Comparison of ENCODE assay signal across 12 mouse cellular contexts in the genomic region with DNA sequence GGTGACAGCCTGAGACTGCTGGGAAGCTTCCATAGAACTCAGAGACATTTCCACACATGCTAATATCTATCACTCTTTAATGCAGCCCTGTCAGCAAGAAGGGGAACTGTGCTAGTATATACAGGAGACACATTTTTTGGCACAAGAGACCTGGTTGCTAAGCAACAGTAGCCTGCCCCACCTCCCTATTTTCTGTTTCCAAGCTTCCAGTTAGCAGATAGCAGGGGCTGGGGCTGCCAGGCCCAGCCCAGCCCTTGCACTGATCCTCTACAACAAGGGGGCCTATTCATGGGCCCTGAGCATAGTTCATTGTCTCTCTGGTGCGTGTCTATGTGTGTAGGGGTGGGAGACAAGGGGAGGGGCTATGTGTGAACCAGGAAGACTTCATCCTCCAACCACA. TPM values are rescaled to one million over a fixed set of nuclear protein-coding genes. Genes with fewer than 3 reads are reported as not detected.
A peak's percentile ranks its signal among the peaks of the same experiment; 100 is the strongest.
DNase-seq lines count a peak whose midpoint lies in the region; ATAC-seq lines count a peak whose summit lies in the region.
"Had no signal": no experiment of that assay in that cellular context is flagged by ENCODE, and none has a peak within 500 bp of the region (broad histone marks: within the 10 kb centered on the region; RNA-seq: fewer than 3 reads in every experiment).

No protein-coding gene starts in this region.

- DNase-seq in heart, embryonic 10.5 days (ENCODE audit: low spot score): peak; percentile 82
- DNase-seq in heart, postnatal 25 days (ENCODE audit: low spot score): no peak
- peak; percentile 50 for DNase-seq in ZHBTc4 (ENCODE audit: low read depth, low spot score)
- DNase-seq in urinary bladder, postnatal 36 days (ENCODE audit: low spot score in 2 of 2): no peak
- DNase-seq in frontal cortex, postnatal 25 days (ENCODE audit: low spot score in 2 of 2): no peak
- DNase-seq in c-Kit-positive CD71-positive TER-119-positive erythroid progenitor cells, embryonic 14.5 days (ENCODE audit: low spot score): no peak
- DNase-seq: B cell, adult 2 months; liver, embryonic 13.5 days; thymus, postnatal 25 days had no signal

- intact Hi-C loops in heart, postnatal 25 days (cut with DNase I): no loop called here

- 36% methylated on average over 1 of the region's 1 CpGs for WGBS in heart, embryonic 10.5 days
- 0% methylated on average over 1 of the region's 1 CpGs for WGBS in forebrain, embryonic 15.5 days
- 31% methylated on average over 1 of the region's 1 CpGs for WGBS in midbrain, embryonic 12.5 days

- peak; percentile 87 for ATAC-seq in forebrain, embryonic 15.5 days (replicated peaks)
- ATAC-seq in midbrain, embryonic 12.5 days (ENCODE audit: low FRiP score, low read depth): peak; percentile 97

- no peak overlapping the region for H3K9ac ChIP-seq in forebrain, embryonic 15.5 days (replicated peaks)
- no peak overlapping the region for H3K9ac ChIP-seq in midbrain, embryonic 12.5 days (replicated peaks)
- H3K9ac ChIP-seq: liver, embryonic 13.5 days had no signal

- H3K4me1 ChIP-seq in heart, embryonic 10.5 days: peaks cover 7% of the 10 kb centered on the region
- peaks cover 10% of the 10 kb centered on the region for H3K4me1 ChIP-seq in forebrain, embryonic 15.5 days
- peaks cover 12% of the 10 kb centered on the region for H3K4me1 ChIP-seq in midbrain, embryonic 12.5 days
- H3K4me1 ChIP-seq: liver, embryonic 13.5 days had no signal

- 0 out of 2 replicates have a peak, but pooled peaks cover 5% of the 10 kb centered on the region for H3K27me3 ChIP-seq in heart, embryonic 10.5 days (ENCODE audit: insufficient read depth, poor library complexity, severe bottlenecking)
- H3K27me3 ChIP-seq in forebrain, embryonic 15.5 days: no peaks in the 10 kb centered on the region
- H3K27me3 ChIP-seq in midbrain, embryonic 12.5 days: no peaks in the 10 kb centered on the region
- H3K27me3 ChIP-seq: liver, embryonic 13.5 days had no signal

- H3K27ac ChIP-seq in heart, embryonic 10.5 days: no peak overlapping the region
- no peak overlapping the region for H3K27ac ChIP-seq in forebrain, embryonic 15.5 days (replicated peaks)
- H3K27ac ChIP-seq in midbrain, embryonic 12.5 days (replicated peaks): 0 out of 2 replicates have a peak overlapping the region, but pooled peaks have one; percentile 46
- H3K27ac ChIP-seq: liver, embryonic 13.5 days had no signal

- no peaks in the 10 kb centered on the region for H3K36me3 ChIP-seq in heart, embryonic 10.5 days
- no peaks in the 10 kb centered on the region for H3K36me3 ChIP-seq in forebrain, embryonic 15.5 days
- H3K36me3 ChIP-seq in midbrain, embryonic 12.5 days: no peaks in the 10 kb centered on the region
- H3K36me3 ChIP-seq: liver, embryonic 13.5 days had no signal

- H3K4me3 ChIP-seq in heart, embryonic 10.5 days: no peak overlapping the region
- H3K4me3 ChIP-seq in forebrain, embryonic 15.5 days: no peak overlapping the region
- H3K4me3 ChIP-seq in midbrain, embryonic 12.5 days: no peak overlapping the region
- H3K4me3 ChIP-seq: liver, embryonic 13.5 days had no signal

- no peak overlapping the region for H3K4me2 ChIP-seq in forebrain, embryonic 15.5 days (replicated peaks)
- H3K4me2 ChIP-seq in midbrain, embryonic 12.5 days (replicated peaks): no peak overlapping the region
- H3K4me2 ChIP-seq: liver, embryonic 13.5 days had no signal

- H3K9me3 ChIP-seq in heart, embryonic 10.5 days: no peaks in the 10 kb centered on the region
- H3K9me3 ChIP-seq in forebrain, embryonic 15.5 days: no peaks in the 10 kb centered on the region
- H3K9me3 ChIP-seq in midbrain, embryonic 12.5 days: 0 out of 2 replicates have a peak, but pooled peaks cover 3% of the 10 kb centered on the region
- H3K9me3 ChIP-seq: liver, embryonic 13.5 days had no signal

RNA-seq across cellular contexts. Expression of a gene that starts 21.3 kb away (rescaled TPM):
- polyA plus RNA-seq in heart, embryonic 10.5 days (2016; fragmentation: Nextera tagmentation; extraction: Ambion mirVana): 0.14 and 0.39 TPM in 2 replicates
- not detected for total RNA-seq in heart, postnatal 25 days (2021)
- polyA plus RNA-seq in forebrain, embryonic 15.5 days (2015; fragmentation: Nextera tagmentation; extraction: Ambion mirVana): 1.2 and 1.7 TPM in 2 replicates
- polyA plus RNA-seq in midbrain, embryonic 12.5 days (2016; fragmentation: Nextera tagmentation; extraction: Ambion mirVana): 1.7 and 1.9 TPM in 2 replicates
- total RNA-seq: hematopoietic stem cell, adult 5-6 weeks had no signal
- polyA plus RNA-seq: liver, embryonic 13.5 days had no signal

RNA-seq across cellular contexts. Expression of a gene that starts 46.9 kb away (rescaled TPM):
- polyA plus RNA-seq in heart, embryonic 10.5 days (2016; fragmentation: Nextera tagmentation; extraction: Ambion mirVana): 33.4 and 37.7 TPM in 2 replicates
- 10 to 100 TPM; 12.1 to 13.3 TPM for total RNA-seq in heart, postnatal 25 days (2021)
- polyA plus RNA-seq in forebrain, embryonic 15.5 days (2015; fragmentation: Nextera tagmentation; extraction: Ambion mirVana): 30.3 and 32.3 TPM in 2 replicates
- polyA plus RNA-seq in midbrain, embryonic 12.5 days (2016; fragmentation: Nextera tagmentation; extraction: Ambion mirVana): 51.9 and 52.3 TPM in 2 replicates

Comparison
In these comparisons a context has a peak if more than half of its experiments do, and no peak if none do; other contexts are left out.
1. DNase-seq: peak in heart, embryonic 10.5 days (single experiment) and ZHBTc4 (single experiment); none in heart, postnatal 25 days (single experiment), urinary bladder, postnatal 36 days (0 of 2), frontal cortex, postnatal 25 days (0 of 2) and c-Kit-positive CD71-positive TER-119-positive erythroid progenitor cells, embryonic 14.5 days (single experiment).